Mouse (Mus musculus) CD4-positive, CD25-positive, alpha-beta regulatory T cell, adult 2 months (primary cell): ENCODE results near the gene Gabarap.
"Not testable (repeated sequence)": the region's sequence is repeated elsewhere in the genome, so short reads cannot be mapped to it uniquely, and the experiment has no call there.

Experiments
- DNase-seq: peaks from one replicate; pipeline ENCODE4 v3.0.0-alpha.2; 2012; ENCODE audit warnings: low read depth, low spot score

Gene Gabarap

GRCm38 (mm10) chr11:69990850-69991691, at the start of gene Gabarap:
Gene Gabarap, plus strand, starts transcription at chr11:69991143.
- peak; percentile 97 for DNase-seq

GRCm38 (mm10) chr11:69945216-69945615, 45.7 kb upstream of the Gabarap start:
- DNase-seq: no peak

DNA sequence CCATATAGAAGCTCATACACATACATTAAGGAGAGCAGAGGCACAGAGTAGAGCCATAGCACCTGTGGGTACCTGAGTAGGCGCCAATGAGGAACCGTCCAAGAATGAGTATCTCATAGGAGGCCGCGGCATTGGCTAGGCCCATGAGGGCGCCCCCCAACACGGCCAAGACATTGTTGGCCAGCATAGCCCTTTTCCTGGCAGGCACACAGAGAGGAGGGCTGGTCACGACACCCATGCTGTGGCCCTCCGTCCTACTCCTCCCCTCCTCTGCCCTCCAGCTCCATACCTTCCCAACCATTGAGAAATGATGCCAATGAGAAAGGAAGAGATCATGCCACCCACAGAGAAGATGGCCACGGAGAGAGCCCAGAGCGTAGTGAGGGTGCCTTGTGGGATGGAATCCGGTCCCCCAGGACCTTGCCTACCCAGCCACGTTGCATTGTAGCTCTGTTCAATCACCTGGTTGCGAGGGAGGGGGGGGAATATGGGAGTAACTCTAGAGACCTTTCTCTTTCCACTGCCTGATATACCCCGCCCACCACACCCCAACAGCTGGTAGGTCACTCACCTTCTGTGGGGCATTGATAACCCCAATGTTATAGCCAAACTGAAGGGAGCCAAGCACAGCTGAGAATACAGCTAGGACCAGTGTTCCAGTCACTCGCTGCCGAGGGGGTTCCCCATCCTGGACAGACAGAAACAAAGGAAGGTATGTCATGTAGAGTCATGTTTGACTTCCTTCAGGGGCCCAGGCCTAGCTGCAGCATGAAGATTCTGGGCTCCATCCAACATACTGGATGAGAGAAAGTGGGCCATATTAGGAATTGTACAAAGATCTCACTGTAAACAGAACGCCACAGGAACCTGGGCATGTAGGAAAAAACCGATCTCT, 44.7 kb upstream of the Gabarap start:
- no peak for DNase-seq

- no peak for DNase-seq
Measured at GRCm38 (mm10) chr11:69947337-69948065, 43.4 kb upstream of the Gabarap start.

DNA sequence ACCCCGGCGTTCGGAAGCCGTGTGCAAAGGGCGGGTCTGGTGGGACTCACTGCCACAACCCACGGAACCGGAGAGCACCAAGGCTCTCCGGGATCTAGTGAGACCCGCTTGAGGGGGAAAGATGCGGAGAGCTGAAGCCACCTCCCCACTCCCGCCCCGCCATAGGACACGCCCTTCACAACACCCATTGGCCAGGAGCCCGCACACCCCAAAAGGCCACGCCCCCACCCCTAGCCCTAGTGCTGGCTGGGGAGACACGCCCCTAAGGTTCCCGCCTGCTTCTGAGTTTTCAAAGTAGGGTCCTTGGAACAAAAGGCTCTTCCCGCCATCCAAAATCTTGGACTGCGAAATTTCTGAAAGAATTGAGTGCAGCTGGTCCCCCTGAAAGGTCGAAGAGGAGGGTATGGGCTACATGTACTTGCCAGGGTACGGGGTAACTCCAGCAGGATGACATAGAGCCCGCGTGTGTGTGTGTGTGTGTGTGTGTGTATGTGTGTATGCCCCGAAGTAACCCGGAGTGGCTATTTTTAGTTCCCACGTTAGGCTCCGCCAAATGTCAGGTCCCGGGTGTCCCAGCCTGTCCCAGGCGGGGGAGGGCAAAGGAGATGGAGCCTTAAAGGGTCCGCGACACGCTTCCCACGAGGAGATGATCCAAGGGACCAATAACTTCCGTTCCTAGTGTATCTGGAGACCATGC, 42.7 kb upstream of the Gabarap start, which contains the start of gene Slc2a4:
TSS of gene Slc2a4 (minus strand) at position 123 of the 697 bp plus-strand sequence.
- peak; percentile 89 for DNase-seq

DNA sequence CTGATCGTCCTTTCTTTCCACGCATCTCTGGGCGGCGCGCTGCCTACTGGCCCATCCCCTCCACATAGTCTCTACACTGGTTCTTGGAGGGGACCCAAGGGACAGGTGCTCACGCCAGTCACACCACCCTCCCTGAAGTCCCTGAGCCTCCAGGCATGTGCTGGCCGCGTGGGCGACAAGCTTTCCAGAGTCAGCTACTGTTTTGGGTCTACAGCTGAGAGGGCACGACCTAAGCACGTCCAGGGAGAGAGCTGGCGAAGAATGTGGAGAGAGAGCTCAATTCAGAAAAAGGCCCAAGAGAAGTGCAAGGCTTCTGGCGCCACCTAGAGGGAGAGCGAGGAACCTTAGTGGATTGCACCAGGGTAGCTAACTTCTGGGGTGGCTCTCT, 42.2 kb upstream of the Gabarap start:
- peak; percentile 91 for DNase-seq

- DNase-seq: peak; percentile 48
Measured at GRCm38 (mm10) chr11:69950807-69951459, 40.0 kb upstream of the Gabarap start.

DNA sequence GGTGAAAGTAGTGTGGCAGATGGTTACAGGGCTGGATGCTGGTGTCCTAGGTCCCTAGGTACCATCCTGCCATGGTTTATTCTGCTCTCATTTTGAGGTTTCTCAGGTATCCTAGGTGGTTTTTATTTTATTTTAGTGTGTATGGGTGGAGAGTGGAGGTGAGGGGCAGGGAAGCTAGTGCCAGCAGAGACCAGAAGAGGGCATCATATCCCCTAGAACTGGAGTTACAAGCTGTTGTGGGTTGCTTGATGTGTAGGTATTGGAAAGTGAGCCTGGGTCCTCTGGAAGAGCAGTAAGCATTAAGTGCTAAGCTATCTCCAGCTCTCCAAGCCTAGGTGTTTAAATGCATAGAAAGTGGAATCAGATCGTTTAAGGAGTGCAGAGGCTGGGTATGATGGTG, 38.7 kb upstream of the Gabarap start:
- peak; percentile 39 for DNase-seq

GRCm38 (mm10) chr11:69953267-69953915, 37.6 kb upstream of the Gabarap start:
- DNase-seq: no peak

DNA sequence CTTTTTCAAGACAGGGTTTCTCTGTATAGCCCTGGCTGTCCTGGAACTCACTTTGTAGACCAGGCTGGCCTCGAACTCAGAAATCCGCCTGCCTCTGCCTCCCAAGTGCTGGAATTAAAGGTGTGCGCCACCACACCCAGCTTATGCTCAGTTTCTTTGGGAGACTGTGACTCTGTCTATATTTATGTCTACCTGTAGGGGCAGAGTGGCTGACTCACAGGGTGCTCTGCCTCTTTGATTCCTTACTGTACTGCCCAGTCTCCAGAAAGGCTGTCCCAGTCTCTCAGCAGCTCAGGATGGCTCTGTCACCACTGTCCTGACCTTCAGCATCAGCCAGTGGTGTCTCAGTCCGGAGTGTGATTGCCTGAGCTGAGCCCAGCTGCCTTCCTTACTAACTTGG, 35.3 kb upstream of the Gabarap start:
- DNase-seq: not testable (repeated sequence)

DNA sequence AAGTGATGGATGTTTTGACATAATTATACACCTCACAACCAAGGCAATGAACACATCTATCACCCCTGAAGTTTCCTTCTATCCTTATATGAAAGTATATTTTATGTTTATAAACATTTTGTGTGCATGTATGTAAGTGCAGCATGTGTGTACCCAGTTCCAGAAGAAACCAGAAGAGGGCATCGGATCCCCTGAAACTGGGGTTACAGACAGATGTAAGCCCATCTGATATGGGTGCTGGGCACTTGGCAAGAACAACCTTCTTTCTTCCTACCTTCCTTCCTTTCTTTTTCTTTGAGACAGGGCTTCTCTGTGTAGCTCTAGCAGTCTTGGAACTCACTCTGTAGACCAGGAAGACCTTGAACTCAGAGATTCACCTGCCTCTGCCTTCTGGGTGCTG, 34.7 kb upstream of the Gabarap start:
- peak; percentile 35 for DNase-seq

DNA sequence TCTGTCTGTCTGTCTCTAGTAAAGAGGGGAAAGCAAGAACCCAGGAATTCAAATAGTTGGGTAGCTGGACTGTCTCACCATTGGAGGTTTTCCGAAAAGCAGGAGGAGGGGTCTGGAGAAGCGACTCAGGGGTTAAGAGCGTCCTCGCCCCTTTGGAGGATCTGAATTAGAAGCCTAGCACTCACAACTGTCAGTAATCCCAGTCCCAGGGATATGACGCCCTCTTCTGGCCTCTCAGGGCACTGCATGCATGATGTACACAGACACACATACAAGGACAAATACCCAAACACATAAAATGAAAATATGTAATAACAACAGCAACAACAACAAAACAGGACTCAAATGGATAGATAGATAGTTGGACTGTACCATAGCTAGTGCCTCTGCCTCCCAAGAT, 30.3 kb upstream of the Gabarap start:
- peak; percentile 46 for DNase-seq

GRCm38 (mm10) chr11:69961841-69962240, 29.1 kb upstream of the Gabarap start:
- DNase-seq: no peak

DNA sequence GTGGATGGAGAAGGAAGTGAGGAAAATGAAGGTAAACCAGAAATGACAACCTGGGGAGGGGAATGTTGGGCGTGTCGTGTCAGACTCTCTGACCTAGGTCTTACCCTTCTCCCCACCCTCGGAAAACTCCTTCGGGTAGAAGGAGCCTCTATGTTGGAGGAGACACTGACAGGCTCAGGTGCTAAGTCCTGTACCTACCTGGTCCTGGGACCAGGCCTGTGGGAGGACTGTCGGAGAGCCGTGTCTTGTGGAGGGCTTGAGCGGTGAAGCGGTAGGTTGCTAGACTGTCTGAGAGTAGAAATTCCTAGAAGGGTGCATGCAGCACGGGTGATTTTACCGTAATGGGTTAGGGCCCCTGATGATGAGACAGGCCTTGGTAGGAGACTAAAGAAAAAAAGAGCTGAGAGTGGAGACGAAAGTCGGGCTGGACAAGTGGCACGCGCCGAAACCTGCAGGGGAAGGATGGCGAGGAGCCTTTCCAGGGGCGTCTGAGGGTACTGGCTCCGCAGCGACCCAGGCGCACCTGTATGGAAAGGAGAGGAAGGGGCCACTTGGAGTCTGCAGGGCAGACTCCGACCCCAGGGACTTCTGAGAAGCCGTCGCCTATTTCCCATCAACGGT, 26.2 kb upstream of the Gabarap start, which contains the start of gene Cldn7:
TSS of gene Cldn7 (plus strand) at position 130 of the 621 bp plus-strand sequence.
- DNase-seq: no peak

DNA sequence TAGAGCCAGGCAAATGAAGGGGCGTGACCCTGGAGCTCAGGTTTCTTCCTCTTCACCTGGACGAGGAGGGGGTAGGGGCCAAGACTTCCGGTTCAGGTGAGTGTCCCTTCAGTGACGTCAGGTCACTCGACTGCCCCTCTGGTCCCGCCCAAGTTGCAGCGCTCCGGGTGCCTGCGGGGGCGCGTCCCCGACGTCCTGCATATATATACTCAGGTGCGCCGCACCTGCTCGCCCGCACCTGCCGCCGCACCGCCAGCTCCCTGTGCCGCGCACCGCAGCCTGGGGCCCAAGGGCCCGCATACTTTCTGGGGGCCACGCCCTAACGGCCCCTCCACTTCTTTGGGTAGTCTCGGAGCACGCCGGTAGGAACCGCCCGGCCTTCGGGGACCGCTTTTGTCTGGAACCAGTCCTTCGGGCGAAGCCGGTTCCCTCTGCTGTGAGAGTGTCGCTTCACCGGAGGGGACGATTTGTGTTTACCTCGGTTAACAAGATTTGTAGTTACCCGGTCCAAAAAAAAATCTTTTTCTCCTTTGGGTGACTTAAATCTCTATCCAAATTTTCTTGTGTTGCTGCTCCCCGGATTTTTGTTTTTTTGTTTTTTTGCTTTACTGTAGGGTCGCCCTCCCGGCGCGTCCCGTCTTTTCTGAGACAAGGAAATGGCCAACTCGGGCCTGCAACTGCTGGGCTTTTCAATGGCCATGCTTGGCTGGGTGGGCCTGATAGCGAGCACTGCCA, 25.5 kb upstream of the Gabarap start:
- no peak for DNase-seq

GRCm38 (mm10) chr11:69966006-69966859, 24.7 kb upstream of the Gabarap start:
- DNase-seq: peak; percentile 41

- DNase-seq: no peak
Measured at GRCm38 (mm10) chr11:69966860-69967517, 24.0 kb upstream of the Gabarap start.
